Mouse (Mus musculus): Measurements from ENCODE around the gene Lrp1.

- TF ChIP-seq CTCF (IDR thresholded peaks at IDR 0.05; ENCODE audit: borderline replicate concordance, extremely low read depth, insufficient read depth, insufficient read length) (no peak), POLR2A (IDR thresholded peaks at IDR 0.05; ENCODE audit: borderline replicate concordance, extremely low read depth, insufficient read depth, insufficient read length, poor library complexity, severe bottlenecking) (no peak)
Measured at GRCm38 (mm10) chr10:127605251-127605547, 15.7 kb downstream of the Lrp1 start.
